In the genomic region with DNA sequence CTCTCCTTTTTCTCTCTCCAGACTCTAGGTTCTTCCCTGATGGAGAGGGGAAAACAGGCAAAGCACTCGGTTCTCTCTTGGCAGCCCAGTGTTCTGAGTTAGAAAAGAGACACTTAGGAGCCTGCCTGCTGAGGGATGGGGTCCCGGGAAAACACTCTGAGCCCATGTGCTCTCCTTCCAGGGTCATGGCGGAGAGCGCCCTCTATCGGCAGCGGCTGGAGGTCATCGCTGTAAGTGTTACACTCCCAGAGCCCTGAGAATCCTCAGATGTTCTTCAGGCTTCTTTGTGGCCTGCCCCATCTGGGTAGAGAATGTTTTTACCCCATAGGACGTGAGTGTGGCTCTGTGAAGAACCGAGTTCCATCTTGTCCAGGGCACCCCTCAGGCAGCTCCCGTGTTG, we compare ENCODE assay signal across 10 mouse cellular contexts. TPM values are rescaled to one million over a fixed set of nuclear protein-coding genes. Genes with fewer than 3 reads are reported as not detected.
A peak's percentile ranks its signal among the peaks of the same experiment; 100 is the strongest.
DNase-seq lines count a peak whose midpoint lies in the region; ATAC-seq and TF ChIP-seq lines count a peak whose summit lies in the region.
"Had no signal": no experiment of that assay in that cellular context is flagged by ENCODE, and none has a peak within 500 bp of the region (broad histone marks: within the 10 kb centered on the region; RNA-seq: fewer than 3 reads in every experiment).

No protein-coding gene starts in this region.

- H3K9me3 ChIP-seq in limb, embryonic 11.5 days (ENCODE audit: control insufficient read depth, low read length), result no peaks in the 10 kb centered on the region
- H3K9me3 ChIP-seq: limb, embryonic 12.5 days had no signal

- H3K4me2 ChIP-seq in limb, embryonic 11.5 days (ENCODE audit: low read depth, severe bottlenecking), result no peak overlapping the region
- H3K4me2 ChIP-seq: limb, embryonic 12.5 days had no signal

- H3K4me3 ChIP-seq in gastrocnemius, adult 2 months, result no peak overlapping the region
- H3K4me3 ChIP-seq in limb, embryonic 11.5 days (ENCODE audit: low read depth, low read length), result no peak overlapping the region
- no peak overlapping the region for H3K4me3 ChIP-seq in testis, adult 2 months (ENCODE audit: control insufficient read depth, low read depth, low read length)
- H3K4me3 ChIP-seq: limb, embryonic 12.5 days had no signal

- intact Hi-C loops in gastrocnemius, adult 2 months (cut with DNase I), result no loop called here

- no peak overlapping the region for H3K9ac ChIP-seq in limb, embryonic 11.5 days (ENCODE audit: low read length)
- H3K9ac ChIP-seq: limb, embryonic 12.5 days had no signal

- ATAC-seq in erythroblast, adult 5-6 weeks (replicated peaks; ENCODE audit: low FRiP score, poor library complexity, severe bottlenecking), result peak; percentile 50; the same call in 1 of the 2 replicates
- ATAC-seq in limb, embryonic 11.5 days (ENCODE audit: insufficient number of reproducible peaks, low FRiP score, low TSS enrichment, low read depth), result no peak

- peak overlapping the region; percentile 76; the same call in 1 of the 2 replicates for H3K27ac ChIP-seq in gastrocnemius, adult 2 months
- H3K27ac ChIP-seq in limb, embryonic 11.5 days (replicated peaks; ENCODE audit: low read depth, low read length), result no peak overlapping the region
- no peak overlapping the region for H3K27ac ChIP-seq in testis, adult 2 months (ENCODE audit: control insufficient read depth, insufficient read depth, low read depth, low read length)
- H3K27ac ChIP-seq: limb, embryonic 12.5 days had no signal

- 0 out of 2 replicates have a peak, but pooled peaks cover 9% of the 10 kb centered on the region for H3K4me1 ChIP-seq in limb, embryonic 11.5 days (ENCODE audit: control insufficient read depth, insufficient read depth, low read length)
- H3K4me1 ChIP-seq in testis, adult 2 months (ENCODE audit: control insufficient read depth, insufficient read depth, low read length), result peaks cover 19% of the 10 kb centered on the region

- no peak for TF ChIP-seq POLR2A in testis, adult 2 months (IDR thresholded peaks at IDR 0.05; ENCODE audit: control insufficient read depth, low read depth, low read length)

- 13% methylated on average over 10 of the region's 10 CpGs for WGBS in limb, embryonic 11.5 days

- TF ChIP-seq CTCF in gastrocnemius, adult 2 months (IDR thresholded peaks at IDR 0.05), result peak; percentile 68
- TF ChIP-seq CTCF in testis, adult 2 months (IDR thresholded peaks at IDR 0.05; ENCODE audit: control insufficient read depth, insufficient read depth, insufficient replicate concordance, low read depth, low read length), result peak; percentile 96

- no peaks in the 10 kb centered on the region for H3K36me3 ChIP-seq in limb, embryonic 11.5 days (ENCODE audit: control insufficient read depth, insufficient read depth, low read length)
- no peaks in the 10 kb centered on the region for H3K36me3 ChIP-seq in testis, adult 2 months (ENCODE audit: control insufficient read depth, insufficient read depth, low read length)
- H3K36me3 ChIP-seq: limb, embryonic 12.5 days had no signal

- H3K27me3 ChIP-seq in limb, embryonic 11.5 days (ENCODE audit: control insufficient read depth, insufficient read depth, low read length), result peaks cover 42% of the 10 kb centered on the region
- peaks cover 4% of the 10 kb centered on the region; the same call in 1 of the 2 replicates for H3K27me3 ChIP-seq in testis, adult 2 months (ENCODE audit: control insufficient read depth, insufficient read depth, low read length)

- peak; percentile 74 for DNase-seq in gastrocnemius, adult 2 months
- DNase-seq in gastrocnemius, adult 8-10 months (ENCODE audit: low spot score in 2 of 2), result no peak
- peak; percentile 47 for DNase-seq in spleen, adult 12 weeks (ENCODE audit: low spot score)
- DNase-seq in spleen, postnatal 36 days (ENCODE audit: low spot score in 2 of 2), result no peak
- peak; percentile 79 for DNase-seq in limb, embryonic 11.5 days (ENCODE audit: low spot score)
- DNase-seq in left cerebral cortex, adult 8-10 months (ENCODE audit: low spot score in 2 of 2), result no peak

RNA-seq across cellular contexts. Expression of a gene that starts 2.9 kb away (rescaled TPM):
- under 1 TPM in 1 of 2 experiments, not detected in 1; 0.31 TPM for total RNA-seq in gastrocnemius, adult 2 months (2021)
- total RNA-seq in gastrocnemius, adult 8-10 months (2022), result under 1 TPM in 2 of 4 experiments, not detected in 2; 0.11 to 0.16 TPM
- total RNA-seq in erythroblast, adult 5-6 weeks (2015; ENCODE audit: low replicate concordance), result not detected in 2 replicates
- total RNA-seq in erythroblast, adult 5-6 weeks (2017; ENCODE audit: low replicate concordance), result not detected in 2 replicates
- polyA plus RNA-seq in limb, embryonic 11.5 days (2014; fragmentation: Nextera tagmentation; extraction: Ambion mirVana), result 1.1 and 2.1 TPM in 2 replicates
- 1.2 and 1.9 TPM in 2 replicates for polyA plus RNA-seq in testis, adult 2 months (2012; rRNA removed)
- total RNA-seq in left cerebral cortex, adult 8-10 months (2022), result 1 to 10 TPM; 1.5 to 4.5 (median 2.3) TPM

RNA-seq across cellular contexts. Expression of a gene that starts 12.2 kb away (rescaled TPM):
- total RNA-seq in gastrocnemius, adult 2 months (2021), result 1 to 10 TPM; 1.5 to 2.1 TPM
- 1 to 10 TPM; 1.1 to 3.9 (median 2.5) TPM for total RNA-seq in gastrocnemius, adult 8-10 months (2022)
- not detected in 2 replicates for total RNA-seq in erythroblast, adult 5-6 weeks (2015; ENCODE audit: low replicate concordance)
- total RNA-seq in erythroblast, adult 5-6 weeks (2017; ENCODE audit: low replicate concordance), result not detected in 2 replicates
- polyA plus RNA-seq in limb, embryonic 11.5 days (2014; fragmentation: Nextera tagmentation; extraction: Ambion mirVana), result 0.18 and 0.35 TPM in 2 replicates
- 10.9 and 15.1 TPM in 2 replicates for polyA plus RNA-seq in testis, adult 2 months (2012; rRNA removed)
- 1 to 10 TPM in 3 of 4 experiments, under 1 TPM in 1; 0.37 to 2.6 (median 1.5) TPM for total RNA-seq in left cerebral cortex, adult 8-10 months (2022)
- polyA plus RNA-seq: limb, embryonic 12.5 days had no signal

RNA-seq across cellular contexts. Expression of a gene that starts 18.2 kb away (rescaled TPM):
- under 1 TPM; 0.36 to 0.61 TPM for total RNA-seq in gastrocnemius, adult 2 months (2021)
- total RNA-seq in gastrocnemius, adult 8-10 months (2022), result under 1 TPM; 0.27 to 0.56 (median 0.43) TPM
- total RNA-seq in erythroblast, adult 5-6 weeks (2015; ENCODE audit: low replicate concordance), result 0.63 and 0.96 TPM in 2 replicates
- 0.17 TPM in 1 of 2 replicates, not detected in the other for total RNA-seq in erythroblast, adult 5-6 weeks (2017; ENCODE audit: low replicate concordance)
- polyA plus RNA-seq in limb, embryonic 11.5 days (2014; fragmentation: Nextera tagmentation; extraction: Ambion mirVana), result 0.20 and 0.27 TPM in 2 replicates
- polyA plus RNA-seq in testis, adult 2 months (2012; rRNA removed), result 0.08 and 0.12 TPM in 2 replicates
- total RNA-seq in left cerebral cortex, adult 8-10 months (2022), result under 1 TPM; 0.36 to 0.57 (median 0.47) TPM

RNA-seq across cellular contexts. Expression of a gene that starts 20.6 kb away (rescaled TPM):
- total RNA-seq in gastrocnemius, adult 2 months (2021), result not detected
- total RNA-seq in gastrocnemius, adult 8-10 months (2022), result not detected
- not detected in 2 replicates for total RNA-seq in erythroblast, adult 5-6 weeks (2015; ENCODE audit: low replicate concordance)
- total RNA-seq in erythroblast, adult 5-6 weeks (2017; ENCODE audit: low replicate concordance), result not detected in 2 replicates
- not detected in 2 replicates for polyA plus RNA-seq in limb, embryonic 11.5 days (2014; fragmentation: Nextera tagmentation; extraction: Ambion mirVana)
- polyA plus RNA-seq in testis, adult 2 months (2012; rRNA removed), result 0.84 TPM in 1 of 2 replicates, not detected in the other
- not detected for total RNA-seq in left cerebral cortex, adult 8-10 months (2022)
- polyA plus RNA-seq: limb, embryonic 12.5 days; stomach, embryonic 14.5 days had no signal

RNA-seq across cellular contexts. Expression of a gene that starts 22.9 kb away (rescaled TPM):
- under 1 TPM in 1 of 2 experiments, not detected in 1; 0.48 TPM for total RNA-seq in gastrocnemius, adult 2 months (2021)
- total RNA-seq in gastrocnemius, adult 8-10 months (2022), result not detected
- total RNA-seq in erythroblast, adult 5-6 weeks (2015; ENCODE audit: low replicate concordance), result 1.3 TPM in 1 of 2 replicates, not detected in the other
- 0.51 and 2.6 TPM in 2 replicates for total RNA-seq in erythroblast, adult 5-6 weeks (2017; ENCODE audit: low replicate concordance)
- 1.2 and 1.5 TPM in 2 replicates for polyA plus RNA-seq in limb, embryonic 11.5 days (2014; fragmentation: Nextera tagmentation; extraction: Ambion mirVana)
- 38.1 and 43.2 TPM in 2 replicates for polyA plus RNA-seq in testis, adult 2 months (2012; rRNA removed)
- under 1 TPM; 0.34 to 0.77 (median 0.48) TPM for total RNA-seq in left cerebral cortex, adult 8-10 months (2022)

Comparison
In these comparisons a context has a peak if more than half of its experiments do, and no peak if none do; other contexts are left out.
1. DNase-seq: peak in gastrocnemius, adult 2 months (single experiment), spleen, adult 12 weeks (single experiment) and limb, embryonic 11.5 days (single experiment); none in gastrocnemius, adult 8-10 months (0 of 2), spleen, postnatal 36 days (0 of 2) and left cerebral cortex, adult 8-10 months (0 of 2).